Mouse (Mus musculus): ENCODE measurements around the gene Klhl7.

Klhl7 gene

DNA sequence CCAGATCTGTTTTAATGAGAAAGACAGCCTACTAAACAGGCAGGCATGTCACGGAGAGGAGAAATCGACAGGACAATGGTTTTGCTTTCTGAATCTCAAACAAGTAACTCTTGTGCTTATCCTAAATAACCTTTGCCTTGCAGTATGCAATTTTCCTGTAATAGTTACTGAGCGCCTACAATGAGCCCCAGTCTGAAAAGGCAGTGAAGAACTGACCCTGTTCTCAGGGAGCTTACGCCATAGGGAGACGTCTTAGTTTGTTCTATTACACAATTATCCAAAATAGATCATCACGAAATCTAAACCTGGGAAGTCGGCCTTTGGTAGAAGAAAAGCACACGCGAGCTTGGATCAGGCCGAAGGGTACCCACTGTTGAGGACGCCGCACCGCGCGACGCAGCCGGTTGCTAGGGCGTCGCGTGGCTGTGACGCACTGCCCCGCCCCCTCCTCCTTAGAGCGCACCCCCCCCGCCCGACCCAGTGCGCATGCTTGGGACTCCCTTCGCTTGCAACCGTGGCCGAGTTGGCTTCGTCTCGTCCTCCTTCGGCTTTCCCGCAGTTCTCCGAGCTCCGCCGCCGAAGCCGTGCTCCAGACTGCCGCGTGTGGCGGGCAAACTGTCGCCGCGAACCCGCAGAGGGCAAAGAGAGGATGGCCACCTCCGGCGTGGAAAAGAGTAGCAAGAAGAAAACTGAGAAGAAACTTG lies at the start of gene Klhl7:
Gene Klhl7, plus strand, starts transcription at position 500 of the 704 bp plus-strand sequence.
- peak; percentile 90 for DNase-seq (ENCODE audit: low read depth, low spot score)

DNA sequence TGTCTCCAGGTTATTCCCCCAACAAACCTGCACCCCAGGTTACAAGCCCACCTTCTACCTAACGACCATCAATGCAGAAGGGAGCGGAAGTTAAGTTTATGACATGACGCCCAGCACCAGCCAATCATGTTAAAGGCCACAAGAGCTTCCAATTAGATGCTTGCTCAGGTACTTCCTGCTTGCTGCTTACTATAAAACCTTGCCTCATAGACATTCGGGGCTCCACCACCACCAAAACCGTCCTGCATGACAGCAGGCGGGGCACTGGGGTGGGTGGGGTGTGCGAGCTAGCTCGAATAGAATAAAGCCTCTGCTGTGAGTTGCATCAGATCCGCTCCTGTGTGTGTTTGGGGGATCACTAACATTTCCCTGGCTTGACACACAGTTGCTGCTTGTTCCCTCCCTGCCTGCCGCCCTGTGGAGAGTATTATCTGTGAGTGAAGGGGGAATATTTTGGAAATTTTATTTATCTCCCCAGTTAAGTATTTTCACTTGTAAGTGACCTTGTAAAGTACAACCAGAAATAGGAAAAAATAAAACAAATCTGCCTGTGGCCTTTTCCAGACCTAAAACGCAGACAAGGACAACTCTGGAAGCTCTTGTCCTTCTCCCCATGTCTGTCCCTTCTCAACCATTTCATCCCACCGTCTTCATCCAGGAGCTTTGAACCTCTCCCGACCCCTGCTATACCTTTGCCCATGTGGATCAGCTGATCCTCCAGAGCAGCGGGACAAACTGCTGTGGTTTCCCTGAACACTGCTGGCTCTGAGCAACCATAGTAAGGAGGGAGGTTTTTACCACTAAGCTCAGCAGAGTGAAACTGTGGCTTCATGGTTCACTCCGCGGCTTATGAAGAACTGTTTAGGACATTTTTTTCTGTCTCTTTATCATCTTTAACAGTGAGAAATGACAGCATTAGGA lies 48.4 kb upstream of the Klhl7 start:
- no peak for DNase-seq (ENCODE audit: low read depth, low spot score)

GRCm38 (mm10) chr5:24053245-24054190 lies 46.9 kb upstream of the Klhl7 start:
- DNase-seq (ENCODE audit: low read depth, low spot score): no peak

DNA sequence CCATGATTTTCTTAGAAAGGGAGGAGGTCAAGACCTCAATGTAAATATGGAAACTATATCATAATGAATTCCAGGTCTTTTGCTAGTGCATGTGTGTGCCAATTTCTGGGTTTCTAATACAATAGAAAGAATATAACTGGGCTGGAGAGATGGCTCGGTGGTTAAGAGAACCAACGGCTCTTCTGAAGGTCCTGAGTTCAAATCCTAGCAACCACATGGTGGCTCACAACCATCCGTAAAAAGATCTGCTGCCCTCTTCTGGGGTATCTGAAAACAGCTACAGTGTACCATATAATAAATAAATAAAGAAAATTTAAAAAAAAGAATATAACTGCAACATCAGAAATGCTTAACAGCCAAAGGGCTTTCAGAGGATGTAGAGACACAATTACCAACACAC lies 46.0 kb upstream of the Klhl7 start:
- DNase-seq (ENCODE audit: low read depth, low spot score): no peak

DNA sequence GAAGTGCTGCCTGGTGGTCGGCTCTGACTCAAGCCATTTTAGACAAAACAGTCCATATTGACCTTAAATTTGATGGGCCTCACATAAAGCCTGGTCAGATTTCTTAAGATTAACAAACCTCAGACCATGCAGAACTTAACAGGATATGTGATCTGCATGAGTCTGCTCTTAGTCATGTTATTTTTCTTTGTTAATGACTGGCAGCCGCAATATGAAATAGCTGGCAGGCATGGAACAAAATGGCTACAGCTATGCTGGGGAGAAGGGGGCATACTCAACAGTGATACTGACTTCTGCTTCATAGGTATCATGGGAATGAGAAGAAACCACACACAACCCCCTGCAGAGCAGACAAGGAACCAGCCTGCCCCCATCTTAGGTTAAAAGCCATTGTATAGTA lies 43.5 kb upstream of the Klhl7 start:
- DNase-seq (ENCODE audit: low read depth, low spot score): no peak

DNA sequence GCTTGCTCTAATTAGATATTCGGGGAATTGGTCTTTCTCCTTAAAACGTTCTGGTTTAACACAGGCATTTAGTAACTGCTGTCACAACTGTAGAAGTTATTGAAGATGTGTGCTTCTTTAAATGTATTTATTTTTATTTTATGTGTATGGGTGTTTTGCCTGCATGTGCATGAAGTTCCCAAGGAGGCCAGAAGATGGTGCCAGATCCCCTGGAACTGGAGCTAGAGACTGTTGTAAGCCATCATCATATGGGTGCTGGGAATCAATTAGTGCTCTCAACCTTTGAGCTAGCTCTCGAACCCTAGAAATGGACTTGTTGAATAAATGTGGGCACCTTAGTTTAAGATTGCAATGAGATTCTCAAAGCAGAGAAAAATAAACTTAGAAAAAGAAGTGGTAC lies 42.8 kb upstream of the Klhl7 start:
- DNase-seq (ENCODE audit: low read depth, low spot score): no peak

DNA sequence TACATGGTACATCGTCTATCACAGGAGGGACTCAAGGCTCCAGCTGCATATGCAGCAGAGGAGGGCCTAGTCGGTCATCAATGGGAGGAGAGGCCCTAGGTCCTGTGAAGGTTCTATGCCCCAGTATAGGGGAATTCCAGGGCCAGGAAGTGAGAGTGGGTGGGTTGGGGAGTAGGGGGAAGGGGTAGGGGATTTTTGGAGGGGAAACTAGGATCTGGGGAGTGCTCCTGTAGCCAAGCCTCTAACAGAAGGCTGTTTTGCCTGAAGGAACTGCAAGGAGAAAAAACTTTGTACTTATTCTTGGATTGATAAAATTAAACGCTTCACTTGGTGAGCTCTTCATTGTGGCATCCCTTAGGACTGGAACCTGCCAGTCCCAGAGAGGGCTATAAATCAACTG lies 39.5 kb upstream of the Klhl7 start:
- DNase-seq (ENCODE audit: low read depth, low spot score): no peak

DNA sequence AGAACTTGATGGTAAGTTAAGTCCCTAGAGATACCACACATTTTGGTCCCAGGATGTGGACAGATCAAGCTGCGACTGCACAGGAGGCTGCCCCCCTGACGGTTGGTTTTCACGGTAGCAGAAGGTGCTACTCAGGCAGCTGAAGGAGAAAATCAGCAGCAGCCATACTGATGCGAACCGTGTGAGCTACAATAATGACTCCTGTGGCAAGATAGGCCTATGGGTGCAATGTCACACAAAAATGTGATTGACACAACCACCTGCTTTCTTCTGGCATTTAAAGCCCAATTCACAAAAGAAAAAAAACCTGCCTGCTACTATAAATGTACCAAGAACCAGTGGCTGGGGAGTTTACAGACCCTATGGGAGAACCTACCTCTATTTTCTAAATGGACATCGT lies 37.4 kb upstream of the Klhl7 start:
- DNase-seq (ENCODE audit: low read depth, low spot score): no peak

DNA sequence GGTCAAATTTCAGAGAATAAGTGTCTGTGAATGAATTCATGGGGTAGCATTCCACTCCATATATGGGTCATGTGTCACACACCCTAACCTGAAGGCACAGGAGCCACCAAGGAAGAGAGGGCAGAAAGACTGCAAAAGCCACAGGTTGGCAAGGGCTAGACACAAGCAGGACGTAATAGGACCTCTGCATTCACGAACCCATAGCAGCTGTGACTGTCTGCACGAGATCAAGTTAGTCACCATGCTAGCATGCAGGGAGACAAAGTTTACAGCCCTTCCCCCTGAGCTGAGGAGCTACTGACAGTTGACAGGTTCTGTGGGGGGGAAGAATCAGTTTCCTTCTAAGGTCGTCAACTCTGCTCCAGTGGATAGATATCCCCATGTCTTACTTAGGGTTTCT lies 36.9 kb upstream of the Klhl7 start:
- DNase-seq (ENCODE audit: low read depth, low spot score): no peak

DNA sequence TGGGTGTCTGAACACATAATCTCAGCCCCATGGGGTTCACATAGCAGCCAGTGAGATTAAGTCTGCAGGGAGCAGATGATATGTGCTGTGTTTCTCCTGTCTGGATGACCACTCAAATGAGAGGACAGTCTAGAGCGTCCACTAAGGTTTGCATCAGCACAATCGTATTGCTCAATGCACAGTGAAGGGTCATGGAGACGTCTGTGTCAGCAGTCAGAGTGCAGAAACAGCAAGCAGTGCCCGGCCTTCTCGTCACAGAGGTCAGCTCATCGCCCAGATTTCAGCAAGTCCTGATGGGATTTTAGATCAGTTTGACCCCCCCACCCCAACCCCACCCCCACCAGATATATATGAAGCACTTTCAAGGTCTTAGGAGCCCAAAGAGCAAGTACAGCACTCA lies 31.4 kb upstream of the Klhl7 start:
- DNase-seq (ENCODE audit: low read depth, low spot score): no peak

DNA sequence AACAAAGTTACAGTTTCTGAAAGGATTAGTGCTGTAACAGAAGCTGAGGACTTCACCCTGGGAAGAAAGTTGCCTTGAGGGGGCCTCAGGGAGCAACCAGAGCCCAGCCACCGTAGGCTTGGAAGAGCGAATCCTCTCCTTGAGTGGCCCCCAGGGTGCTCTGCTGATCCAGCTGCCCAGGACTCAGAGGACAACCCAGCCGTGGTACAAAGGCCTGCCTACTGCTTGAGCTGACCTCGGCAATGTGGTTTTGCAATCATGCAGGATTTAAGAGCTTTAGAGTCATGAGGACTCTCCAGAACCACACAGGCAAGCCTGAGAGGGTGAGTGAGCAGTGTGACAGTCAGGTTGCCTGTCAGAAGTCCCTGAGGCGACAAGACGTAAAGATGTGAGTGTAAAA lies 28.4 kb upstream of the Klhl7 start:
- DNase-seq (ENCODE audit: low read depth, low spot score): no peak

GRCm38 (mm10) chr5:24076986-24077718 lies 23.3 kb upstream of the Klhl7 start:
- DNase-seq (ENCODE audit: low read depth, low spot score): peak; percentile 69

GRCm38 (mm10) chr5:24077739-24078306 lies 22.6 kb upstream of the Klhl7 start:
- DNase-seq (ENCODE audit: low read depth, low spot score): no peak

- no peak for DNase-seq (ENCODE audit: low read depth, low spot score)
Measured at GRCm38 (mm10) chr5:24078420-24079179, 21.8 kb upstream of the Klhl7 start.

DNA sequence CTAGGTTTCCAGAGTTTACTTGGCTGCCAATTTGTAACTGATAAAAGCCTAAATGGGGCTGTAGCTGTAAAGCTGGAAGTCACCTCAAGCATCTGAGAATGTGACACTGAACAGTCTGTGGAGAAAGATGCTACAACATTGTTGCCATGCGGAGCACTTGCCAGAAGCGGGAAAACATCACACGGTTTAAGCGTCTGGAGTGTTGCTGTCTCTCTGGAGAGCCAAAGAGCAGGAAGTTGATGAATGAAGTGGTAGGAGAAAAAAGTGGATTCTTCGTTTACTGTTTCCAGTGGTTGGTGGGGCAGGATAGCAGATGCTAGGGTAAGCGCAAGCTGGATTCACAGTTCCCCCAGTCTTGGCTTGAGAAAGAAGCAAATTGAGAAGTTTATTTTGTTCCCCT lies 19.6 kb upstream of the Klhl7 start:
- DNase-seq (ENCODE audit: low read depth, low spot score): no peak

DNA sequence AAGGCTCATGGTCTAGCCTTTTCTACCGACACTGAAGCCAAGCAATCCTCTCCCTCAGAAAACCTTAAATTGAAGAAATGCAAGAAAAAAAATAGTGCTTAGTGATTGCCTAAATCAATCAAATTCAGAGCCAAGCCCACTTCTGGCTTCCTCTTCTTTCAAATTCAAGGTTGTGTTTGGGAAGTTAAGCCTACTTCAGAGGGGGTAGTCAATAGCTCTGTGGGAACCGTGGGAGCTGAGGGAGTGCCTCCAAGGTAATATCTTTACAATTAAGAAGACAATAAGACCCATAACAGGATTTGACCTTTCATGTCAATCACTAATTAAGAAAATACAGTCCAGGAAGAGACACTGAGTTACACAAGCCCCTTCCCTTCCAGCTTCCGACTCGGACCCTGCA lies 15.6 kb upstream of the Klhl7 start:
- no peak for DNase-seq (ENCODE audit: low read depth, low spot score)

- no peak for DNase-seq (ENCODE audit: low read depth, low spot score)
Measured at GRCm38 (mm10) chr5:24086241-24086640, 14.2 kb upstream of the Klhl7 start.

GRCm38 (mm10) chr5:24086865-24087264 lies 13.5 kb upstream of the Klhl7 start:
- no peak for DNase-seq (ENCODE audit: low read depth, low spot score)

- no peak for DNase-seq (ENCODE audit: low read depth, low spot score)
Measured at GRCm38 (mm10) chr5:24088451-24088850, 12.0 kb upstream of the Klhl7 start.

DNA sequence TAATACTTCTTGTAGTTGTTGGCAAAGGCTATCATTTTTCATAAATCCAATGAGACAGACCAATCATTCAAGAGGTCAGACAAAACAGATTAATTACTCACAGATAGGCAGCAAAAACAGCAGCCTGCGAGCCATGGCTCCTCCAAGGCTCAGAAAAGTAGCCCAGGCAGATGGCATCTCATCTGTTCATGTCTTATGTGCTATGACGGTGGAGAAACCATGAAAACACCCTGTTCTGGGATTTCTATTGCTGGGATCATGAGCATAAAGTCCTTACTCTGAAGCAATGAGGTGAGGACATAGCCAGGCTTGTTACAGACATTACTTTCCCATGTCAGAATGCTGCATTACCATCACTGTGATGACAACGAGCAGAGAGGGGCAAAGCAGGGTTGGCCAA lies 7.9 kb upstream of the Klhl7 start:
- DNase-seq (ENCODE audit: low read depth, low spot score): no peak

All from forelimb bud, embryonic 11.5 days (tissue).